Mouse (Mus musculus) forebrain, embryonic 11.5 days (tissue): ENCODE results near the gene Paqr5. TPM values are rescaled to one million over a fixed set of nuclear protein-coding genes. Genes with fewer than 3 reads are reported as not detected.

Experiments
- ATAC-seq: fragments of 200-750 bp; cut with Nextera tagmentation; replicated peaks from 2 replicates; pipeline ENCODE4 v1.8.0; 2017; ENCODE audit warnings: moderate TSS enrichment; ENCODE audit not compliant: low FRiP score
- DNase-seq: peaks from one replicate; pipeline ENCODE4 v3.0.0-alpha.2; 2017; ENCODE audit warnings: low spot score
- H3K27ac ChIP-seq: fragments of 300-500 bp; sonication (generic); 2 replicates; pipeline ENCODE4 v1.5.1; 2014; ENCODE audit warnings: low read depth, low read length
- H3K27me3 ChIP-seq: fragments of 300-500 bp; sonication (generic); 2 replicates; pipeline ENCODE4 v1.6.1; 2014; ENCODE audit warnings: mild to moderate bottlenecking, low read length, mixed read lengths; ENCODE audit not compliant: control insufficient read depth, insufficient read depth
- H3K36me3 ChIP-seq: fragments of 300-500 bp; sonication (generic); 2 replicates; pipeline ENCODE4 v1.6.1; 2014; ENCODE audit warnings: mild to moderate bottlenecking, low read length, moderate library complexity, mixed read lengths; ENCODE audit not compliant: control insufficient read depth, insufficient read depth
- H3K4me1 ChIP-seq: fragments of 300-500 bp; sonication (generic); replicated peaks from 2 replicates; pipeline ENCODE4 v1.6.1; 2014; ENCODE audit warnings: low read length, mixed read lengths; ENCODE audit not compliant: control insufficient read depth, insufficient read depth
- H3K4me2 ChIP-seq: fragments of 300-500 bp; sonication (generic); 2 replicates; pipeline ENCODE4 v1.6.1; 2014; ENCODE audit warnings: low read depth, mild to moderate bottlenecking, low read length, moderate library complexity, mixed read lengths; ENCODE audit not compliant: severe bottlenecking
- H3K4me3 ChIP-seq: fragments of 300-500 bp; sonication (generic); 2 replicates; pipeline ENCODE4 v1.5.1; 2014; ENCODE audit warnings: low read depth, low read length
- H3K9ac ChIP-seq: fragments of 300-500 bp; sonication (generic); 2 replicates; pipeline ENCODE4 v1.6.1; 2014; ENCODE audit warnings: low read length
- H3K9me3 ChIP-seq: fragments of 300-500 bp; sonication (generic); 2 replicates; pipeline ENCODE4 v1.6.1; 2016; ENCODE audit warnings: low read length, mixed read lengths; ENCODE audit not compliant: control insufficient read depth
- WGBS: fragments of 180-500 bp; shearing (Covaris S2); extraction: QIAGEN DNeasy Blood & Tissue Kit; methylation state at CpG from one replicate; pipeline ENCODE4 v1.1.7; 2014; 5-methylcytosine and 5-hydroxymethylcytosine counted together
- polyA plus RNA-seq: library from polyadenylated mRNA; unstranded; fragments of >200 nt; fragmentation: Nextera tagmentation; extraction: Ambion mirVana; gene quantifications from 2 replicates; pipeline ENCODE4 v1.2.1, GENCODE M21; 2014

The Paqr5 gene
- polyA plus RNA-seq, 1 experiment from 2014 or later = 0.60 TPM

DNA sequence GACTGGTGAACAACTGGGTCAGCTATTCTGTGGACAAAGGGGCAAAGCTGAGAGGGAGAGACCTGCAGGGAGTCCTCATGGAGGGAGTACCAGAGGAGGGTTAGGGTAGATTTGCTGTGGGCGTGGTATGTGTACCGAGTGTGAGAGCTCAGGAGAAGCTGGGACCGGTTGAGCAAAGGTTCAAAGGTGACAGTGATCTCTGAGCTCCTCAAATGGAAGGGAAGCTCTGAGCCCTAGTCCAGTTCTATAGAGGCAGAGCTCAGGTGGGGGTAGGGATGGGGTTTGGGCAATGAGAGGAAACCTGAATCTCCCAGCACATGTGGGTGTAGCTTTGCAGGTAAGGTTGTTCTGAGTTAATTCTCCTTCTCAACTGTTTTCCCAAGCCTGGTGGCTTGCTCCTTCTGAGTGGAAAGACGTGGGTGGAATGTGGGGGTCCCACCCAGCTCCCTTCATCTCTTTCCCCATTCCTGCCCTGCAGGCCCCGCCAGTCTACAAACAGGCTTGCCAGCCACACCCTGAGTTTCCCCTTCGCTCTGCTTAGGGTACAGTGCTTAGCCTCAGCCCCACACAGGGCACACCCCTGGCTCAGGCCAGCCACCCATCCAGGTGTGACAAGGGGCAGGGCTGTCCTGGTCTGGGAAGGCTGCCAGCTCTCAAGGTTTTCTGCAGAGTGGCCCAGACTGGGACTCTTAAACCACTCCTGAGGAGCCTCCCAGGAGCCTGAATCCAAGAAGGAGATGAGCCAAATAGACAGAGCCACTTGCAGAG, 26.8 kb downstream of the Paqr5 start:
- Histone ChIP-seq H3K36me3 (no peaks in the 10 kb centered on the region), H3K9ac (no peak overlapping the region), H3K27ac (no peak overlapping the region), H3K4me1 (peaks cover 3% of the 10 kb centered on the region; the same call in 1 of the 2 replicates), H3K4me3 (no peak overlapping the region), H3K27me3 (no peaks in the 10 kb centered on the region), H3K4me2 (no peak overlapping the region), H3K9me3 (no peaks in the 10 kb centered on the region)
- ATAC-seq (no peak), DNase-seq (no peak)
- WGBS = 80% methylated on average over 6 of the region's 6 CpGs

DNA sequence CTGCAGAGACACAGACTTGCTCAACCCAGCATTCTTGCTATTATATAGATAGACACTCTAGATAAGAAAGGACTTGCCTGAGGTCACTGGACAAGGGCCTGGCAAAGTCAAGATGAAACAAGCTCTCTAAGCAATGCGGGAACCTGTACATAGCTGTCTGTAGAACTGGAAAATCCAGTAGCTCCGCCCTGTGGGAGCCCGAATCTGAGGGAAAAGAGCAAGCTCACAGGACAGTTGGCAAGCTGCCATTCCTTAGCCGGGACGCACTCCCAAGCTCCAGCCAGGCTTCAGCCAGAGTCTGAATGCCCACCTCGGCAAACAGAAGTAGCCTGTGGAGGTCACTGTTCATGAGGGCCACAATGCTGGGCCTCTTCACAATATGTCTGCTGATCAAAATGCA, 28.8 kb downstream of the Paqr5 start:
- 70% methylated on average over 6 of the region's 6 CpGs for WGBS
- Histone ChIP-seq H3K4me1 (no peaks in the 10 kb centered on the region), H3K36me3 (no peaks in the 10 kb centered on the region), H3K27me3 (no peaks in the 10 kb centered on the region), H3K27ac (no peak overlapping the region), H3K4me2 (no peak overlapping the region), H3K9me3 (no peaks in the 10 kb centered on the region), H3K4me3 (no peak overlapping the region), H3K9ac (no peak overlapping the region)
- DNase-seq = no peak
- no peak for ATAC-seq

DNA sequence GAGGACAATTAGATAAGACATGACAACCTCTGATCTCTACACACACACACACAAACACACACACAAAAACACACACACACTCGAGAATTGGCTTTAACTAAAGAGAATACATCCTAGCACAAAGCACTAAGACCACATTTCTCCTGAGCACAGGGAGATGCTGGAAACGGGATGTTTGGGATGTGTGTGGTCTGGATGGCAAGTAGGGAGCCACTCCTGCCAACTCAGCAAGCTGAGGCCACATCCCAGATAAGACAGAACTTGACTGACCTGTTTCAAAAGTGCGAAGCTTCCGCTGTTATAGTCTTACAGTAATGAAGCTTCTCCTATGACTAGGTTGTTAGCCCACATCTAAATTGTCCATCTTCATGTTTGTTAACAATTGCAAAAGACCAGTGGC, 35.5 kb downstream of the Paqr5 start:
- DNase-seq (no peak), ATAC-seq (no peak)
- Histone ChIP-seq H3K27me3 (no peaks in the 10 kb centered on the region), H3K4me2 (no peak overlapping the region), H3K9ac (no peak overlapping the region), H3K27ac (no peak overlapping the region), H3K4me1 (no peaks in the 10 kb centered on the region), H3K36me3 (no peaks in the 10 kb centered on the region), H3K4me3 (no peak overlapping the region), H3K9me3 (no peaks in the 10 kb centered on the region)
- WGBS = 72% methylated on average over 4 of the region's 4 CpGs

DNA sequence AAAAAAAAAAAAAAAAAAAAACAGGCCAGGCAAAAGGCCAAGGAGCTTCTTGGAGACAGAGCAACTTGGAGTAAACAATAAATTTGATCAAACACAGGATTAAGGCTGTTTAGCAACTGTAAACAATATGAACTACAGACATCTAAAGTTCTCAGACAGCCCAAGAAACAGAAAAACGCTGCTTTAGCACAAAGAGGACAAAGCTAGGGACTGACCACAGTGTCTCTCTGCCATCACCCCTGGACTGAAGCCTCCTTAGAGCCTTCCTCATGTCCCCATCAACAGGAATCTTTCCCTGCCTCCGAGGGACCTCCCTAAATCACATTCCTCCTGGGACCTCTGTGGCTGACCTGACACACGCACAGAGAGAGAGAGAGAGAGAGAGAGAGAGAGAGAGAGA, 35.9 kb downstream of the Paqr5 start:
- ATAC-seq (no peak), DNase-seq (no peak)
- 51% methylated on average over 3 of the region's 3 CpGs for WGBS
- Histone ChIP-seq H3K4me2 (no peak overlapping the region), H3K9ac (no peak overlapping the region), H3K9me3 (no peaks in the 10 kb centered on the region), H3K4me3 (no peak overlapping the region), H3K27ac (no peak overlapping the region), H3K36me3 (no peaks in the 10 kb centered on the region), H3K27me3 (no peaks in the 10 kb centered on the region), H3K4me1 (no peaks in the 10 kb centered on the region)

- DNase-seq (no peak), ATAC-seq (no peak)
- Histone ChIP-seq H3K9me3 (no peaks in the 10 kb centered on the region), H3K4me1 (no peaks in the 10 kb centered on the region), H3K4me3 (no peak overlapping the region), H3K27ac (no peak overlapping the region), H3K27me3 (no peaks in the 10 kb centered on the region), H3K9ac (no peak overlapping the region), H3K4me2 (no peak overlapping the region), H3K36me3 (no peaks in the 10 kb centered on the region)
- WGBS = 89% methylated on average over 7 of the region's 7 CpGs
These were observed 40.6 kb downstream of the Paqr5 start for GRCm38 (mm10) chr9:61986055-61986454.

DNA sequence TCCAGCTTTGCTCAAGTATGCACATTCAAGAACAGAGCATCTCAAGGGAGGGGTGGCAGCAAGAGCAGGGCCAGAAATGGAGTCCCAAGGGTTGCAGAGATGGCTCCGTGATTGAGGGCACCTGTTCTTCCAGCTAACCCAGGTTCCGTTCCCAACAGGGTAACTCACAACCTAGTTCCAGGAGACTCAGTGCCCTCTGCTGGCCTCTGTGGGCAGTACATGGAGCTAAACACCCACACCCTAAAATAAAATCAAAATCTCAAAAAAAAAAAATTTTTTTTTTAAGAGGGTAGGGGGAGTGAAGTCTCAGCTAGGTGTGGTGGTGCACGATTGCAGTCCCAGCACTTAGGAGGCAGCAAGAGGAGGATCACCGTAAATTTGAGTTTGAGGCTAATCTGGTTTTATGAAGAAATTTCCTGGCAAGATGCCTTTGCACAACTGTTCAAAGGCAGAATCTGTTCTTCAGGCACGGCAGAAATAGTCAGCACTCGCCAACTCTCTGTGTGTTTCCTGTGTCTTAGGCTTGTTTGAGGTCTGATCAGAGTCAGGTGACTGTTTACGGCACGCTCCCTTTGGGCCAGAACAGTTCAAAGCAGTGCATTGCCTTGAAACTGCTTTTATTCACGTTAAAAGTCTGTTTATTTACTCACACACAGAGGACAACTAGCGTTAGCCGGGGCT, 41.3 kb downstream of the Paqr5 start:
- no peaks in the 10 kb centered on the region for H3K9me3 ChIP-seq
- H3K36me3 ChIP-seq = no peaks in the 10 kb centered on the region
- H3K27me3 ChIP-seq = no peaks in the 10 kb centered on the region
- H3K9ac ChIP-seq = no peak overlapping the region
- no peak overlapping the region for H3K27ac ChIP-seq
- no peak overlapping the region for H3K4me3 ChIP-seq
- ATAC-seq (no peak), DNase-seq (peak; percentile 65)
- no peaks in the 10 kb centered on the region for H3K4me1 ChIP-seq
- H3K4me2 ChIP-seq = no peak overlapping the region
- 67% methylated on average over 11 of the region's 11 CpGs for WGBS

DNA sequence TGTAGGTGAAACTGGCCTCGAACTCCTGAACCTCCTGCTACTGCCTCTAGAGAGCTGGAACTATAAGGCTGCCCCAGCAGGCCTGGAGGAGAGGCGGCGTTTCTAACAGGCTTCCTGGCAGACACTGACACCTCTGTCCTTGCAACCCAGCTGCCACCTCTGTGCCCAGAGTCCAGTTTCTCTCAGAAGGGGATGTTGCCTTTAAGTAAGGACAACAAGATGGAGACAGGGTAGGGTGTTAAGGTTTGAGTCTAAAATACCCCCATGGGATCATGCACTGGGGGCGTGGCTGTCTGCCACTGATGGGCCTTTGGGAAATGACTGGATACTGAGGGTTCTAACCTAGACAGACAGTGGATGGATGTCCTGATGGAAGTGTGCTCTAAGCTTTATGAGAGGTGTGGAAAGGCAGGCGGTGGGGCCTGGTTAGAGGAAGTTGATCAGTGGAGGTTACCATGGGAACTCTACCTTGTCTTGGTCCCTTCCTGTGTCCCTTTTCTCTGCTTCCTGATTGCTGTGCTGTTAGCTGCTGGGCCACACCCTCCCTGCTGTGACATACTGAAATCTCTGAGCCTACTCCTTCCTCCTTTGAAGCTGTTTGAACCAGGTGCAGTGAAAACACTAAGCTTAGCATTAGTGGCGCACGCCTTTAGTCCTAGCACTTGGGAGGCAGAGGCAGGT, 43.6 kb downstream of the Paqr5 start:
- DNase-seq = no peak
- Histone ChIP-seq H3K4me2 (no peak overlapping the region), H3K4me3 (no peak overlapping the region), H3K36me3 (no peaks in the 10 kb centered on the region), H3K9me3 (no peaks in the 10 kb centered on the region), H3K27me3 (no peaks in the 10 kb centered on the region), H3K27ac (no peak overlapping the region), H3K9ac (no peak overlapping the region), H3K4me1 (no peaks in the 10 kb centered on the region)
- WGBS = 89% methylated on average over 7 of the region's 7 CpGs
- no peak for ATAC-seq

DNA sequence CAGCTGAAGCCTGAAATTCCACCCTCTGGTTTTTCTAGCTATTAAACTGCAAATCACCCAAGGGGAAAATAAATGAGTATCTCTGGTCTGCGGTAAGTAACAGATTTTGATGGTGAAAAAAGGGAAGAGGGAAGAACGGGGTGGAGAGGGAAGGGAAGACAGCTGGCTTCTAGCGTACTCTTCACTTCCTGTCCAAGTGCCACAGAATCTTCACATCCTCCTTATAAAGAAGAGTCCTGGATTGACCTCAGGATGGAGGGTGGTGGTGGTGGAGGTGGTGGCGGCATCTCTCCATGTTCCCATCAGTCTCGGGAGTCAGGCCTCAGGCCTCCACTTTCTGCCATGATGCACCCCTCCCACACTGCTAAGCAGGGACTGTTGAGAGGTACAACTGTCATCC, 44.8 kb downstream of the Paqr5 start:
- DNase-seq = no peak
- Histone ChIP-seq H3K36me3 (no peaks in the 10 kb centered on the region), H3K4me2 (no peak overlapping the region), H3K4me3 (no peak overlapping the region), H3K27me3 (no peaks in the 10 kb centered on the region), H3K9ac (no peak overlapping the region), H3K9me3 (no peaks in the 10 kb centered on the region), H3K4me1 (no peaks in the 10 kb centered on the region), H3K27ac (no peak overlapping the region)
- ATAC-seq = no peak
- WGBS = 80% methylated on average over 5 of the region's 5 CpGs
